Comparison of ENCODE assay signal across 8 mouse cellular contexts in genomic region chr6:91488496-91489212, GRCm38 (mm10). TPM values are rescaled to one million over a fixed set of nuclear protein-coding genes. Genes with fewer than 3 reads are reported as not detected.
DNase-seq lines count a peak whose midpoint lies in the region; ATAC-seq and TF ChIP-seq lines count a peak whose summit lies in the region.

No protein-coding gene starts in this region.

- no peak overlapping the region for H3K27ac ChIP-seq in forebrain, postnatal 0 days (ENCODE audit: low read depth, low read length)
- no peak overlapping the region for H3K27ac ChIP-seq in forebrain, embryonic 12.5 days
- peak overlapping the region; percentile 16 to 44; a peak in 1 of 4 replicates for H3K27ac ChIP-seq in heart, embryonic 14.5 days (replicated peaks in 1 of 2; ENCODE audit: control insufficient read depth in 1 of 2, insufficient read depth in 1 of 2, low read depth in 2 of 2, low read length in 2 of 2)

- H3K4me1 ChIP-seq in forebrain, postnatal 0 days (ENCODE audit: insufficient read depth), result no peaks in the 10 kb centered on the region
- H3K4me1 ChIP-seq in forebrain, embryonic 12.5 days, result peaks cover 4% of the 10 kb centered on the region; the same call in 1 of the 2 replicates
- peaks cover 3 to 7% of the 10 kb centered on the region in 2 experiments; a peak in 1 of 4 replicates for H3K4me1 ChIP-seq in heart, embryonic 14.5 days (ENCODE audit: control insufficient read depth in 2 of 2, insufficient read depth in 2 of 2, low read length in 2 of 2)

- 79% methylated on average over 9 of the region's 9 CpGs for WGBS in forebrain, postnatal 0 days
- 88% methylated on average over 9 of the region's 9 CpGs for WGBS in forebrain, embryonic 12.5 days
- 52% methylated on average over 9 of the region's 9 CpGs for WGBS in heart, embryonic 14.5 days

- no peak overlapping the region for H3K4me2 ChIP-seq in forebrain, postnatal 0 days (ENCODE audit: low read depth)
- H3K4me2 ChIP-seq in forebrain, embryonic 12.5 days, result no peak overlapping the region
- H3K4me2 ChIP-seq in heart, embryonic 14.5 days (ENCODE audit: low read length), result no peak overlapping the region

- ATAC-seq in forebrain, postnatal 0 days, result no peak
- no peak for ATAC-seq in forebrain, embryonic 12.5 days (ENCODE audit: low FRiP score)
- ATAC-seq in heart, embryonic 14.5 days (ENCODE audit: insufficient number of reproducible peaks, insufficient read depth, low FRiP score, low read depth), result no peak

- DNase-seq in forebrain, postnatal 0 days, result peak; percentile 3
- DNase-seq in right cerebral cortex, adult 18-20 months, result peak; percentile 67
- no peak for DNase-seq in right cerebral cortex, postnatal 14 days
- peak; percentile 51 for DNase-seq in lung, postnatal 14 days
- DNase-seq in thymus, adult 18-20 months, result no peak
- no peak for DNase-seq in thymus, postnatal 0 days (ENCODE audit: low spot score)

- no peak overlapping the region for H3K9ac ChIP-seq in forebrain, postnatal 0 days
- no peak overlapping the region for H3K9ac ChIP-seq in forebrain, embryonic 12.5 days
- H3K9ac ChIP-seq in heart, embryonic 14.5 days (ENCODE audit: low read length), result no peak overlapping the region

- H3K9me3 ChIP-seq in forebrain, postnatal 0 days (ENCODE audit: low read length), result no peaks in the 10 kb centered on the region
- no peaks in the 10 kb centered on the region for H3K9me3 ChIP-seq in forebrain, embryonic 12.5 days
- H3K9me3 ChIP-seq in heart, embryonic 14.5 days (ENCODE audit: control insufficient read depth, low read length), result no peaks in the 10 kb centered on the region

- peaks cover 77% of the 10 kb centered on the region for H3K36me3 ChIP-seq in forebrain, postnatal 0 days (ENCODE audit: insufficient read depth)
- H3K36me3 ChIP-seq in forebrain, embryonic 12.5 days (replicated peaks), result peaks cover 87% of the 10 kb centered on the region
- peaks cover 83% of the 10 kb centered on the region for H3K36me3 ChIP-seq in heart, embryonic 14.5 days (ENCODE audit: control insufficient read depth, insufficient read depth, low read length)

- H3K27me3 ChIP-seq in forebrain, postnatal 0 days (ENCODE audit: insufficient read depth, low read length), result no peaks in the 10 kb centered on the region
- no peaks in the 10 kb centered on the region for H3K27me3 ChIP-seq in forebrain, embryonic 12.5 days
- no peaks in the 10 kb centered on the region for H3K27me3 ChIP-seq in heart, embryonic 14.5 days (ENCODE audit: control insufficient read depth, insufficient read depth, low read length)

- no peak for TF ChIP-seq CTCF in forebrain, postnatal 0 days (IDR thresholded peaks at IDR 0.05; ENCODE audit: low read depth)

- no peak overlapping the region for H3K4me3 ChIP-seq in forebrain, postnatal 0 days (ENCODE audit: low read depth, low read length)
- no peak overlapping the region for H3K4me3 ChIP-seq in forebrain, embryonic 12.5 days (replicated peaks)
- no peak overlapping the region for H3K4me3 ChIP-seq in heart, embryonic 14.5 days (ENCODE audit: control insufficient read depth in 1 of 2, insufficient read depth in 1 of 2, low read depth in 1 of 2, low read length in 2 of 2)

RNA-seq across cellular contexts. Expression of gene Tmem43, which starts 15.2 kb away (rescaled TPM):
- total RNA-seq in forebrain, postnatal 0 days (2014; rRNA removed), result 68.2 and 83.4 TPM in 2 replicates
- polyA plus RNA-seq in forebrain, postnatal 0 days (2015; fragmentation: Nextera tagmentation; extraction: Ambion mirVana), result 53.2 and 59.4 TPM in 2 replicates
- polyA plus RNA-seq in forebrain, embryonic 12.5 days (2016; fragmentation: Nextera tagmentation; extraction: Ambion mirVana), result 60.8 and 68.8 TPM in 2 replicates
- polyA plus RNA-seq in heart, embryonic 14.5 days (2014; fragmentation: Nextera tagmentation; extraction: Ambion mirVana), result 27.1 and 27.3 TPM in 2 replicates
- 44.3 and 44.5 TPM in 2 replicates for polyA plus RNA-seq in thymus, postnatal 0 days (2015; fragmentation: Nextera tagmentation; extraction: Ambion mirVana)

RNA-seq across cellular contexts. Expression of gene Chchd4, which starts 15.3 kb away (rescaled TPM):
- 26.6 and 28.4 TPM in 2 replicates for total RNA-seq in forebrain, postnatal 0 days (2014; rRNA removed)
- 34.8 and 36.9 TPM in 2 replicates for polyA plus RNA-seq in forebrain, postnatal 0 days (2015; fragmentation: Nextera tagmentation; extraction: Ambion mirVana)
- polyA plus RNA-seq in forebrain, embryonic 12.5 days (2016; fragmentation: Nextera tagmentation; extraction: Ambion mirVana), result 23.9 and 24.2 TPM in 2 replicates
- polyA plus RNA-seq in heart, embryonic 14.5 days (2014; fragmentation: Nextera tagmentation; extraction: Ambion mirVana), result 32.5 TPM in 2 replicates
- polyA plus RNA-seq in thymus, postnatal 0 days (2015; fragmentation: Nextera tagmentation; extraction: Ambion mirVana), result 21.6 and 23.7 TPM in 2 replicates

RNA-seq across cellular contexts. Expression of gene Xpc, which starts 27.0 kb away (rescaled TPM):
- 20.4 and 39.0 TPM in 2 replicates for total RNA-seq in forebrain, postnatal 0 days (2014; rRNA removed)
- 12.9 and 15.0 TPM in 2 replicates for polyA plus RNA-seq in forebrain, postnatal 0 days (2015; fragmentation: Nextera tagmentation; extraction: Ambion mirVana)
- 24.4 and 26.7 TPM in 2 replicates for polyA plus RNA-seq in forebrain, embryonic 12.5 days (2016; fragmentation: Nextera tagmentation; extraction: Ambion mirVana)
- 9.6 and 12.0 TPM in 2 replicates for polyA plus RNA-seq in heart, embryonic 14.5 days (2014; fragmentation: Nextera tagmentation; extraction: Ambion mirVana)
- polyA plus RNA-seq in thymus, postnatal 0 days (2015; fragmentation: Nextera tagmentation; extraction: Ambion mirVana), result 26.4 and 27.5 TPM in 2 replicates

RNA-seq across cellular contexts. Expression of gene Lsm3, which starts 27.1 kb away (rescaled TPM):
- 53.1 and 70.2 TPM in 2 replicates for total RNA-seq in forebrain, postnatal 0 days (2014; rRNA removed)
- polyA plus RNA-seq in forebrain, postnatal 0 days (2015; fragmentation: Nextera tagmentation; extraction: Ambion mirVana), result 188 and 253 TPM in 2 replicates
- 264 and 276 TPM in 2 replicates for polyA plus RNA-seq in forebrain, embryonic 12.5 days (2016; fragmentation: Nextera tagmentation; extraction: Ambion mirVana)
- 185 and 193 TPM in 2 replicates for polyA plus RNA-seq in heart, embryonic 14.5 days (2014; fragmentation: Nextera tagmentation; extraction: Ambion mirVana)
- 327 and 351 TPM in 2 replicates for polyA plus RNA-seq in thymus, postnatal 0 days (2015; fragmentation: Nextera tagmentation; extraction: Ambion mirVana)

Comparison
In these comparisons a context has a peak if more than half of its experiments do, and no peak if none do; other contexts are left out.
1. DNase-seq: peak in forebrain, postnatal 0 days (single experiment), right cerebral cortex, adult 18-20 months (single experiment) and lung, postnatal 14 days (single experiment); none in right cerebral cortex, postnatal 14 days (single experiment), thymus, adult 18-20 months (0 of 2) and thymus, postnatal 0 days (single experiment).
2. H3K27ac ChIP-seq: peak in heart, embryonic 14.5 days (2 of 2); none in forebrain, postnatal 0 days (single experiment) and forebrain, embryonic 12.5 days (single experiment).